Mouse (Mus musculus): ENCODE measurements around the gene Cpsf7.

DNA sequence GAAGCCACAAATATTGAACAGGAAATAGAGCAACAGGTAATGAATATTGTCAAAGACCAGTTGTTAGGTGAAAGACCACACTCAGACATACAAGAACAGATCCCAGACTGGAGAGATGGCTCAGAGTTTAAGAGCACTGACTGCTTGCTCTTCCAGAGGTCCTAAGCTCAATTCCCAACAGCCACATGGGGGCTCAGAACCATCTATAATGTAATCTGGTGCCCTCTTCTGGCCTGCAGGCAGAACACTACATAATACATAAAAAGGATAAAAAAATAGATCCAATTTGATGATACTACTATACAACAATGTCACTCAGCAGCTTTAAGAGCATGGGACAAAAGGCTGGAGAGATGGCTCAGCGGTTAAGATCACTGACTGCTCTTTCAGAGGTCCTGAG is 4.7 kb upstream of the Cpsf7 start:
- no peak for TF ChIP-seq CTCF (IDR thresholded peaks at IDR 0.05; ENCODE audit: borderline replicate concordance, insufficient read depth, low read length)
- TF ChIP-seq POLR2A (IDR thresholded peaks at IDR 0.05; ENCODE audit: low read depth, low read length) = no peak
